Mouse (Mus musculus): Measurements from ENCODE around the gene Ddah2.

Gene Ddah2

DNA sequence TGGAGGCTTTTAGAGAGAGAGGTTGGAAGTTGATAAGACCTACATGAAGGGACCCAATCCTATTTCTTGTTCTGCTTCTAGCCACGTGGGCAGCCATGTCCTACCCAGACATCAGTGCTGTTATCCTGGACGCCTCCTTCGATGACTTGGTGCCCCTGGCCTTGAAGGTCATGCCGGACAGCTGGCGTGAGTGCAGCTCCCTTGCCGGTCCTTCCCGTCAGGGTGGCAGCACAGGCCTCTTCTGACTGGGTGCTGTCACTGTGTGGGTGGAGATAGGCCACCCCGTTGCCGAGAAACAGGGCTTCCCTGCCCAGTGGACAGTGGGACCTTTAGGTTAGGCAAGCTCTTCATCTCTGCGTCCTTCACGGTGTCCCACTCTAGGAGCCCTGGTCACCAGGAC is 42.3 kb downstream of the Ddah2 start:
- no peak for DNase-seq (ENCODE audit: extremely low read depth, insufficient read length, low spot score)

DNA sequence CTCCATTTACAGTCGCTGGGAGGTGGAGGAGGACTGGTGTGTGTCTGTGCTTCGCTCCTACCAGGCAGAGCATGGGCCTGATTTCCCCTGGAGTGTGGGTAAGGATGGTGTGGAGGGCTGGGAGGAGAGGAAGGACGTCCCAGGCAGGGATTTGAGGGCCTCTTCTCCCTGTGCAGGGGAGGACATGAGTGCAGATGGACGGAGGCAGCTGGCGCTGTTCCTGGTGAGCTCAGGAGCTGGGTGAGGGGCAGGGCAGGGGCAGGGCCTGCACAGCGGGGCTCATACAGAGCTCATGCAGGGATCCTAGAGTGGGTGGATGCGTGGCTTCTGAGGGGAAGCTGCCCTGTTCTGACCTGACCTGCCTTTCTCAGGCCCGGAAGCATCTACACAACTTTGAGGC is 43.5 kb downstream of the Ddah2 start:
- no peak for DNase-seq (ENCODE audit: extremely low read depth, insufficient read length, low spot score)

DNA sequence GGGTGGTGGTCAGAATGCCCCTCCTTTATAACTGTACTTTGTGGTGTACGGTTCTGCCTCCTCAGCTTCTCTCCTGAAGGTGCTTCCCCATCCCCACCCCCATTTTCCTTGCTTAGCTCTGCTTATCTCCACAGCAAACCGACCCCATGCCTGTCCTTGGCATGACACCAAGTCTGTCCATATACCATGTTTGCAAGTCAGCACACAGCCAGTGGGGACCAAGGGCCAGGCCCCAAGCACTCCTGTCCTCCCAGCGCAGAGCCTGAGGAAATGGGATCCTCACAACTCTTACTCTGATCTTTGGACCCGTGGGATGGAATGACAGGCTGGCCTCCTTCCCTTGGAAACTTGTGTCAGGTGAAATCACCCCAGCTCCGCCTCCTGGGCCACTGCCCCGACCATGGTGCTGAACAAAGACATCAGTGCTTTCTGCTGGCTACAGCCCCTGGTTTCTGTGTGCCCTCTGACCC is 44.4 kb downstream of the Ddah2 start:
- no peak for DNase-seq (ENCODE audit: extremely low read depth, insufficient read length, low spot score)

DNA sequence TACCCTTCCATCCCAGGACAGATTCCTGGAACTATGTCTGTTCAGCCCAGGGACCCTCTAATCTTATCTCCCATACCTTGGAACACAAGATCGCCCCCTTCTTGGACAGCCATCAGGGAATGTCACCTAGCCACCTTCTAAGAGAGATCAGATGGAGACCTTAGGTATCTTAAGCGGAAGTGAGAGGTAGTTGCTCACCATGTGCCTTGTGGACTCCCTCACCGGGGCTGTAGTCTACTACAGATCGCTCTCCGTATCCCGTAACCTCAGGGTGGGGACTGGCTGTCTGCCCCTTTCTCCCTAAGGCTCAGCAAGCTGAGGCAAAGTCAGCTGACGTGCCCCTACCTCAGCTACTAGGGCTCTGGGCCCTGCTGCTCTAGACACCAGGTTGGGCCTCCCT is 45.2 kb downstream of the Ddah2 start:
- DNase-seq (ENCODE audit: extremely low read depth, insufficient read length, low spot score), result no peak

DNA sequence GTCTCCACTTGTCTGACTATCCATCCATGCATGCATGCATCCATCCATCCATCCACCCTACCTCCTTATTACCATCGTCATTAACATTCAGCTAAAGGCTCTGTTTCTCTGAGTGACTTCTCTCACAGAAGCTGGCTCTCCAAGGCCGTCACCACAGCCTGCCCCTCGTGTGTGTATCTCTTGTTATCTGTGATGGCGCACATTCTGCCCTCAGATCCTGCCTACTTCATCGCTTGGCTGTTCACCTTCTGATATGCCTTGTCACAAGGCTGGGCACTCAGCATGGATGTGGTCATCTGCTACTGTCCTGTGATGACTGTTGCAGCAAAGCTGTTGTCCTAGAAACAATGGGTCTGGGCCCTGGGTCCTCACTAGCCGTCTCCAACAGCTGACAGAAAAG is 45.9 kb downstream of the Ddah2 start:
- DNase-seq (ENCODE audit: extremely low read depth, insufficient read length, low spot score), result no peak

DNA sequence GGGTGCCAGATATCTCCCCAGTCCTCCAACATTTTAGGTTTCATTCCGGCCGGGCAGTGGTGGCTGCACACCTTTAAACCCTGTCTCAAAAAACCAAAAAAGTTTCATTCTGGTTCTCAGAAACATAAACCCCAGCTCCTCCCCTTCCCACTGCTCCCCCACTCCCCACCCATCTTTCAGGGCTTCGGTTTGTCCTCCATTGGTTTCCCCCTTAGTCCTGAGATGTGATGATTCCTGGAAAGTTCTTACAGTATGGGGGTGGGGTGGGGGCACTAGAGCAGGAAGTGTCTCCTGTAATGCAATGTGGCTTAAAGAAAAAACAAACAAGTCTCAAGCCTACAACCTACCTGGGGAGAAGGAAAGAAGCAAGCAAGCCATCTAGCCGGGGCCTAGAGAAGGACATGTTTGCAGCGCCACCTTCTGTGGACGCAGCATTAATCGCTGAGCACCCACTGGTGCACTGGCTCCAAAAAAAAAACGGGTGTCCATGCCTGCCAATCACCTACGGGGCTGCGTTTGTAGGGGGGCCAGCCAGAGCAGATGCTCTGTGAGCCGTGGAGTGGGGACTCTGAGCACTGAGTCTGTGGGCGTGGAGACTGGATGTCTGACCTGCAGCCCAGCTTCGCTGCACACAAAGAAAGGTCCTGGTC is 47.0 kb downstream of the Ddah2 start:
- no peak for DNase-seq (ENCODE audit: extremely low read depth, insufficient read length, low spot score)

DNA sequence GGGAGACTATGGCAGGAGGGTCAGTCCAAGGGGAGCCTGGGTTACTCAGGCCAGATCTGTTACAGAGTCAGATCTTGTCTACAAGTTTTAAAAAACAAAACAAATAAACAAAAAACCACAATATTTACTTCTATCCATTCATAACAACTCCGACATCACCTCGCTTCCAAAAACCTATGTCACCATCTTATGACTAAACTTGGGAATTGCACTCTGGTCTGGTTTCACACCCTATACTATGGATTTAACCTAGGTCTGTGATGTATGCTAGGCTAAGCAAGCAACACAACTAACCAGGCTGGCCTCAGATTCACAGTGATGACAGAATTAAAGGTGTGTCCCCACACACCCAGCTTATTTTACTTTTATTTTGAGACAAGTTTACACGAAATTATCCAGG is 47.7 kb downstream of the Ddah2 start:
- DNase-seq (ENCODE audit: extremely low read depth, insufficient read length, low spot score), result no peak

DNA sequence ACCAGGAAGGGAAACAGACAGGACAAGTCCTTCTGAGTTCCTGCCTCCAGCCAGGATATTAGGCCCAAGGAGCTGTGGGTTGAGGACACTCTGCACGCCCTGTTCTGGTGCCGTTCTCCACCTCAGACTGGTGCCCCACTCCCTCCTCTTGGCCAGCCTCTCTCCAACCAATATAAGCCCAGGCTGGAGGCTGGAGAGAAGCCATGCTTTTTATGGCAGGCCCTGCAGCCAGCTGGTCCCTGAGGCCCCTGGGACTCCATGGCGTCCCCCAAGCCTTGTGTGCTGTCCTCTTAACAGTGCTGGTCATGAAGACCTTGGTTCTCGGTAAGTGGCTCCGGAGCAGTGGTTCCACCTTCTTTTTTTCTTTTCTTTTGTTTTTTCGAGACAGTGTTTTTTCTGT is 49.3 kb downstream of the Ddah2 start, which contains the start of gene Ly6g5c:
Gene Ly6g5c, plus strand, starts transcription at position 183 of the 400 bp plus-strand sequence.
- DNase-seq (ENCODE audit: extremely low read depth, insufficient read length, low spot score), result no peak

Data from 3134 (cell line).